Mouse (Mus musculus): Measurements from ENCODE around the gene Wwc1.
"Not testable (repeated sequence)": the region's sequence is repeated elsewhere in the genome, so short reads cannot be mapped to it uniquely, and the experiment has no call there.

Gene Wwc1

DNA sequence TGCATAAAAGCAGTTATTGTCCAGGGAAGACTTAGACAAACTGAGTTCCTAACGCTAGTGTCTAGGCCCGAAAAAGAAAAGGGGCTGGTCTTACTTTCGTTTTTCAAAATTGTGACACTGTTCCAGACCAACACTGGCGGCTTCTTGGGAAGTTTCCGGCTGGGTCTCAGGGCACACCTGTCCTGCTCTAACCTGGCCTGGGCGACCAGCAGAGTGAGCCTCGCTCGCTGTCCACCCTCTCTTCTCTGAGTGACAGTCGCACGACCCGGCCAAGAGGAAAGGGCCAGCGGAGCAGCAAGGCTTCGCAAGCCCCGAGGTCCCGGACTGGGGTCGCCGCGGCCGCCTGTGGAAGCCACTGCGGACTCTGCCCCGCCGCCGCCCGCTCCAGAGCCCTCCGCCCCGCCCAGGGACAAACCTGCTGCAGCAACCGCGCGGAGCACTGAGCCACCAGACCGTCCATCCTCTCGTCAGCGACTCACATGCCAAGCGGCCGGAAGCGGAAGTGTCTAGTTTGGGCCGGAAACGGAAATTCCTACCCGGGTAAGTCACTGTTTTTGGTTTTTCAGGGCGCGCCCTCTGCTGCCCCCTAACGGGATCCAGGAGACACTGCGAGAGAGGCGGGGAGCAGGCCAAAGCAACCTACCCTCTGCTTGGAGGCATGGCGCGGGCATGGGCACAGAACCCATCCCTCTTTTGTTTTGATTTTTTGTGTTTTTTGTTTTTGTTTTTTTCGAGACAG lies 146.1 kb downstream of the Wwc1 start, which contains the start of gene Rars:
Rars (minus strand) TSS at position 485 of the 739 bp plus-strand sequence.
- peak; percentile 96 for DNase-seq (ENCODE audit: low spot score)

DNA sequence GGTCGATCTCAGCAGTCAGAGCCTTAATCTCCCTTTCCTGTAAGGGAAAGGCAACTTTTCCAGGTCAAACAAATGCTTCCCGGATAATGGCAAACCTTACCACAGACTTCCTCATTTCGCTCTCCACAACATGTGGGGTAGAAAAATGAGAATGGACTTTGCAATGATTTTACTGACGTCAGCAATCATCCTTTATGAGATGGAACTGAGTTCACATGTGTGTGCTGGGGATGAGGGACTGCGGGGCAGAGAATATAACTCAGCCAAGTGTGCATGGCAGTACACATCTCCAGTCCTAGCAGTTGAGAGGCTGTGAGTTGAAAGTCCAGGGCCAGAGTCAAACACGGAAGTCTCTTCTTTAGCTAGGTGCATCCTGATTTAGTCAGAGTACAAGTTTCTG lies 147.1 kb downstream of the Wwc1 start:
- no peak for DNase-seq (ENCODE audit: low spot score)

DNA sequence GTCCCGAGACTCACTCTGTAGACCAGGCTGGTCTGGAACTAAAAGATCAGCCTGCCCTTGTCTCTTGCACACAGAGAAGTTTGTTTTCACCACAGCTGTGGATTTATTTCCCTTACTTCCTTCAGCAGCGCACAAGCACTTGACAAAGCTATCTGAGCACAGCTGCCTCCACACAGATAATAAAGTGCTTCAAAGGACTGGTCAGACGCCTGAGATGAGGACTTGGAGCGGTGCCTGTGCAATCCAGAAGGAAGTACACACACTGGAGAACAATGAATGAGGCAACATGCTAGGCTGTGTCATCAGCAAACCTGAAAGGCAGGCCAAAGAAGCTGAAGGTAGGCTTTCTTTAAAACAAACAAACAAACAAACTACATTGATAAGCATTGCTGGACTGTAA lies 148.2 kb downstream of the Wwc1 start:
- no peak for DNase-seq (ENCODE audit: low spot score)

DNA sequence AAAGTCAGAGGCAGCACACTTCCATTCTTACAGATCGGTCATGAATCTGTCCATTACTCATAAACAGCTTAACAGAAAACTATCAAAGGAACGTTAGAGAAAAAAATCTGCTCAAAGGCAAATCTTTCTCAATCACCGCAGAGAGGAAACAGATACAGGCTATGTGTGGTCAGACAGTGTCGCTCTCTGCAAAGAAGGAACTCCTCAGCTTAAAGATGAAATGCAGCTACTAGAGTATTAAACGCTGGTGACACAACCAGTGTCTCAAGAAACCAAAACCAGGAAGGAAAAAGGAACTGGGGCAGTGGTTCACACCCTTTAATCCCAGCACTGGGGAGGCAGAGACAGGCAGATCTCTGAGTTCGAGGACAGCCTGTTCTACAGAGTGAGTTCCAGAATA lies 152.6 kb downstream of the Wwc1 start:
- no peak for DNase-seq (ENCODE audit: low spot score)

DNA sequence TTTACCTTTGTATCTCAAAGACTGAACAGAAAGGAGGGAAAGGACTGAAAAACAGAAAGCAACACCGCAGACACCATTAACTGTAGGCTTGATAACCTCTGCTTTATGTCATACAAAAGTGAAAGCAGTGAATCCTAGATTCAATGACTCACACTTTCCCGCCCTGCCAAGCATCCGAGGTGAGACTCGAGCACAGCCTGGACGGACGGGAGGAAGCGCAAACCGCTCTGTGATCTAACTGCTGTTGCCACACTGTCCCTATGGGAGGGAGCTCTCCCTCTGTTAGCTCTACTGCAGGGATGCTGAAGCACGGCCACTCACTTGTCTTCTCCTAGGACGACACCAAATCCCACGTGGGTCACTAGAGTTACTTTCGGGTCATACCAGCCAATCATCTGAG lies 164.0 kb downstream of the Wwc1 start:
- DNase-seq (ENCODE audit: low spot score) = no peak

DNA sequence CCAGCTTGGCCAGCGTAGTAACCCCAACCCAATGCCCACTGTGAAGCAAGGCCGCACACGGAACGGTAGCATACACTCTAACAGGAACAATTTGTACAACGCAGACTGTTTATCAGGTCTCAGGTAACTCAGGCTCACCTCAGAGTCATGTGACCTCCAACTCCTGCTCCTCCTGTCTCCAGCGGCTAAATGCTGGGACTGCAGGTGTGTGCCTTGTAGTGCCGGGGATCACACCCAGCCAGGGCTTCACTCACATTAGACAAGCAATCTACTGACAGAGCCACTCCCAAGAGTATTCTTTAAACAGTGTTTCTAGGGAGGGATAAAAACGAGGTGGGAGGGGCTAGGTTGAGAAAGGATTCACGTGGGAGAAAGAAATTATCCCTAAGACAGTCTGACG lies 168.9 kb downstream of the Wwc1 start:
- DNase-seq (ENCODE audit: low spot score) = no peak

DNA sequence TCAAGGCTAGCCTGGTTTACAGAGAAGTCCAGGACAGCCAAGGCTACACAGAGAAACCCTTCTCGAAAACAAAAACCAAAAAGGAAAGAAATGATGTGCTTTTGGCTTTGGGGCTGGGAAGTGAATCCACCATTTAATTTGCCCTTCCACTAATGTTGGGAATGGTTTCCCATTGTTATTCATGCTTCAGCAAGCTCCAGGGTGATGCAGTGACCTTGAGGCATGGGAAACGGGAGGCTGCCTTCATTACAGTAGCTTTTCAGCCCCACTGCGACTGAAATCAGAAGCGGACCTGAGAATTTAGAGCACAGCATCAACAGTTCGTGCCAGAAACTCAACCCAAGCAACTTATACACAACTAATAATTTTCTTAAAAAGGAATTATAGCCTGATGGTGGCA lies 179.0 kb downstream of the Wwc1 start:
- no peak for DNase-seq (ENCODE audit: low spot score)

DNA sequence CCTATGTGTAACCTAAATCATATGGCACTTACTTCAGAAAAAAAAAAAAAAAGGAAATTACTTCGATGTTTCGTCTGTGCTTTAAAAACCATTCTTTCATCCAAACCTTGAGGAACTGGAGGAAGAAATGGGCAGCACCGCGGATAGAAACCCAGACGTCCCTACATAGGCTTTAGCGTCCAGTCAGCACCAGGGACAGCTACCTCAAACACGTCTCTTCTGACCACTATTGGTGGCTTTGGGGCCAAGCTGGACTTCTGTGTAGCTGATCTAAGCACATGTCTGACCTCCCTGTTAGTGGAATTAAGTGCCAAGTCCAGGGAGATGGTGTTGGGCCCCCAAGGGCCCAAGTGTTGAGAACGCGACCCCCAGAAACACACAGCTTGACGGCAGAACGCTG lies 181.5 kb downstream of the Wwc1 start, which contains the start of gene Fbll1:
Fbll1 (minus strand) TSS at position 11 of the 400 bp plus-strand sequence.
- no peak for DNase-seq (ENCODE audit: low spot score)

DNA sequence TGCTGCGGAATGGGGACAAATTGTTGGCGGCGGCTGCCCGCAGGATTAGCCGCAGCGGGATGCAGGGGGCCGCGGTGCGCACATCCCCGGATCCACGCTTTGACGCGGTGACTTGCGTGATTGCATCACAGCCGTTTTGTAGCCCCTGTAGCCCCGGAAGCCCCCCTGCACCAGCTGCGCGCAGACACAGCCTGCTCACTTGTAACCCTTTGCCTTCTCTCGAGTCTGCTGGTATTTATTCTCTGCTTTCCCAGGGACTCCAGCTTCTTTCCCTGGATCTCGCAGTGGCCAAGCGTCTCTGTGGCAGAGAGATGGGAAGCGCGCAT lies 181.9 kb downstream of the Wwc1 start:
- no peak for DNase-seq (ENCODE audit: low spot score)

DNA sequence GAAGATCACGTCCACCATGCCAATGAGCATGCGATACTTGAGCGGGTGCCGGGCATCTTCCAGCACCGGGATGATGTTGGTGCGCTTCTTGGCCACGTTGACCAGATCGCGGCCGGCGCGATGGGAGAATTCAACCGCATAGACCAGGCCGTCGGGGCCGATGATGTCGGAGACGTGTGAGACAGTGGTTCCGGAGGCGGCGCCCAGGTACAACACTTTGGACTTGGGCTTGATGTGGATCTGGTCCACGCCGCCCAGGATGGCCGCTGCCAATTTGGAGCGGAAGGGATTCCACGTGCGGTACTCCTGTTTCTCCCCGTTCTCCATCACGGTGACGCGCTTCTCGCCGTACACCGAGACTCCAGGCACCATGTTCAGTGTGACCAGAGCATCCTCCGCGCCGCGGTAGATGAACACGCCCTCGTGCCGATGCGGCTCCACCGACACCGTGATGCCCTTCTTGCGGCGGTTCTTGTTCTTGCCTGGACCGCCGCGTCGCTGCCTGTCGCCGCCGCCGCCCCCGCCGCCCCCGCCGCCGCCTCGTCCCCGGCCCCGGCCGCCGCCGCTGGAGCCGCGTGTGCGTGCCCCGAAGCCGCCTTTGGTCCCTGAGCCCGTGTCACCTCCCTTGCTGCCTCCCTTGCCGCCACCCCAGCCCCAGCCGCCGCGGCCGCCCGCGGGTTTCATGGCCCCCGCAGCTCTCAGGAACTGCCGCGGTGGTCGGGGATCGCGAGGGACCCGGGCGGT lies 182.4 kb downstream of the Wwc1 start:
- DNase-seq (ENCODE audit: low spot score) = no peak

DNA sequence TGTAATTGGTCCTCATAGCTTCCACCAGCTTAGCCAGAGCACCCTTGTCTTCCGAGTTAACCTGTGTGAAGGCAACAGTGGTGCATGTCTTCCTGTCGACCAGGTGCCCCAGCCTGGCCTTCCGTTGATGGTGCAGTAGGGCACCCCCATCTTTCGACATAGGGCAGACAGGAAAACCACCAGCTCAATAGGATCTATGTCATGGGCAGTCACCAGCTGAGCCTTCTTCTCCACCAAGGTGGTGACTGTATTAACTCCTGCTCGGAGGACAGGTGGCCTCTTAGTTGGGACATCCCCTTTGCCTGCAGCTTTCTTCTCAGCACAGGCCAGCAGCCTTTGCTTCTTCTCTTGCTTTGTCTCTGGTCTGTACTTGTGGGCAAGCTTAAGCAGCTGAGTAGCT lies 187.5 kb downstream of the Wwc1 start:
- not testable (repeated sequence) for DNase-seq (ENCODE audit: low spot score)

DNA sequence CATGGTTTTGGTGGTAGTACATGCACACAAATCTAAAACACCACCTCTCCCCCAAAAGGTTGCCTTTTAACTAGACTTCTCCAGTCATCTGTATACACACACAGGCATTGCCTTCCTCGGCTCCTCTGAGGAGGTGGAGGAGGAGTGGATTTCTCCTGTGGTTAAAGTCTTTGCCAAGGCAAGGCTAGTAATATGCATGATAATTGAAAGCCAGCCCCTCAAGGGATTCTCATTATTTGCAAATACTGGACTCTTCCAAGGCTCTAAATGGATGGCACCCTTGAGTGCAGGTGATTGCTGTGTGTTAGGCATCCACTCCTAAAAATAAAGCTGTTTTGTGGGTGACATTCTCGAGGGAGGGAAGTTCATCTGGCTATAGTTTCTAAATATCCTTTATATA lies 191.9 kb downstream of the Wwc1 start:
- DNase-seq (ENCODE audit: low spot score) = no peak
